Mouse (Mus musculus) ovary, postnatal 10 days (tissue): ENCODE data around the gene Vmn2r93.

Source experiments
- DNase-seq: peaks from one replicate; pipeline ENCODE4 v3.0.0; 2022; ENCODE audit warnings: low spot score

The Vmn2r93 gene

GRCm38 (mm10) chr17:18297799-18298198 is at the start of gene Vmn2r93:
Vmn2r93 (plus strand) TSS chr17:18298099.
- DNase-seq: no peak

- DNase-seq: no peak
These were observed 20.2 kb upstream of the Vmn2r93 start, which contains the start of gene Vmn2r94 for GRCm38 (mm10) chr17:18277656-18278055. Vmn2r94 (minus strand) TSS chr17:18277756.

GRCm38 (mm10) chr17:18323031-18323430 is 25.1 kb downstream of the Vmn2r93 start:
- DNase-seq: no peak

GRCm38 (mm10) chr17:18360007-18360406 is 62.1 kb downstream of the Vmn2r93 start:
- no peak for DNase-seq

GRCm38 (mm10) chr17:18360602-18361001 is 62.7 kb downstream of the Vmn2r93 start:
- no peak for DNase-seq
